Mouse (Mus musculus): ENCODE measurements around the gene Srsf5. TPM values are rescaled to one million over a fixed set of nuclear protein-coding genes. Genes with fewer than 3 reads are reported as not detected.

Srsf5 gene
- polyA plus RNA-seq, 1 experiment: 123 TPM

DNA sequence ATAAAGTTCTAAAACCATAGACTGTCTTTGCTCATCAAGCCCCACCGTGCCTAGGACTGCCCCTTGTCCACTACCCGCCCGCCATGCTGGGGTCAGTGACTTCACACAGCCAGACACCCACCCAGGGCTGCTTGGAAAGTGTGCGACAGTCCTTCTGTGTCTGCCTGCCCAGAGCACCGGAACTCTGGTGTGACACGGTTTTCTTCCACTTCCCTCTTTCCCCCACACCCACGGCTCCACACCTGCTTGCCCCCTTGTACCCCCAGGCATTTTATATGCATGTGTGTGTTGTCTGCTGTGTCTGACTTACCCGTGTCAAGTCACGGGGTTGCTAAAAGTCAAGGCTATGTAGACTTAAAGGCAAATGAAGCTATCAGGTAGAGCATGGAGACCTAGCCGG is 46.5 kb downstream of the Srsf5 start:
- Histone ChIP-seq H3K27me3 (ENCODE audit: control insufficient read depth, insufficient read depth, insufficient read length) (peaks cover 32% of the 10 kb centered on the region), H3ac (ENCODE audit: control insufficient read depth, insufficient read length) (no peak overlapping the region), H3K79me2 (ENCODE audit: control insufficient read depth, insufficient read depth) (no peaks in the 10 kb centered on the region), H3K4me2 (ENCODE audit: low read depth) (no peak overlapping the region), H3K4me3 (no peak overlapping the region), H3K36me3 (ENCODE audit: control insufficient read depth, insufficient read depth) (no peaks in the 10 kb centered on the region)
- TF ChIP-seq TCF3 (IDR thresholded peaks at IDR 0.05; ENCODE audit: insufficient read length, low read depth) (no peak), MYOD1 (IDR thresholded peaks at IDR 0.05; ENCODE audit: control insufficient read depth in 1 of 3, insufficient read length in 2 of 3, low read depth in 2 of 3) (no peak), REST (IDR thresholded peaks at IDR 0.05; ENCODE audit: insufficient read depth, insufficient read length) (no peak), SRF (IDR thresholded peaks at IDR 0.05; ENCODE audit: control insufficient read depth, insufficient read length, low read depth) (no peak), TCF12 (IDR thresholded peaks at IDR 0.05; ENCODE audit: insufficient read depth, poor library complexity, severe bottlenecking) (no peak), MAX (IDR thresholded peaks at IDR 0.05; ENCODE audit: low read depth) (no peak), USF1 (IDR thresholded peaks at IDR 0.05; ENCODE audit: low read depth) (no peak), MYOG (IDR thresholded peaks at IDR 0.05; ENCODE audit: control insufficient read depth in 1 of 3, insufficient read depth in 1 of 3, insufficient read length in 2 of 3, low read depth in 2 of 3) (no peak), POLR2AphosphoS2 (IDR thresholded peaks at IDR 0.05; ENCODE audit: insufficient read length, low read depth) (no peak), E2F4 (IDR thresholded peaks at IDR 0.05; ENCODE audit: insufficient read depth) (no peak), POLR2A (IDR thresholded peaks at IDR 0.05; ENCODE audit: insufficient read length, low read depth) (no peak), CEBPB (IDR thresholded peaks at IDR 0.05; ENCODE audit: insufficient read depth, poor library complexity, severe bottlenecking) (no peak)

DNA sequence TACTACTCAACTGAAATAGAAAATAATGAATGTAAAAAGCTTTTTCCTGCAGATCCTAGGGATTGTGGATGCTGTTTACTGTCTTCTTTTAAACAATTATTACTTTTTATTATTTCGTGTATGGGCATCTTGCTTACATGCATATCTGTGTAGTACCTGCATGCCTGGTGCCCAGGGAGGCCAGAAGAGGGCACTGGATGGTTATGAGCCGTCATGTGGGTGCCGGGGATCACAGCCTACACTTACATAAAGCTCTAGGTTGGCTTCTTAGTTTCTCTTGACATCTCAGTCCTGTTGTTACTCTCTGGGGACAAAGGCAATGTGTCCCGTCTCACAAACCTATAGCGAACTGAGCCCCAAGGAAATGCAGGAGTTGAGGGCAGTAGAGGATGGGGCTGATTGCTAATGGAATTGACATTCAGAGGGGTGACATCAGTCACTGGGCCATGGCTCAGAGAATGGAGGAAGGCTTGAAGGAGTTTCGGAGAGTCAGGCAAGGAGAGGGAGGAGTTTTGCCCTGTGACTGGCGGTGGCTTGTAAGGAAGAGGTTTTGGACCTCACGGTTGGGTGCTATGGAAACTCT is 47.3 kb downstream of the Srsf5 start:
- no peak for TF ChIP-seq MYOD1 (IDR thresholded peaks at IDR 0.05; ENCODE audit: control insufficient read depth in 1 of 3, insufficient read length in 2 of 3, low read depth in 2 of 3)
- TF ChIP-seq POLR2A (IDR thresholded peaks at IDR 0.05; ENCODE audit: insufficient read length, low read depth): no peak
- TF ChIP-seq E2F4 (IDR thresholded peaks at IDR 0.05; ENCODE audit: insufficient read depth): no peak
- TF ChIP-seq CEBPB (IDR thresholded peaks at IDR 0.05; ENCODE audit: insufficient read depth, poor library complexity, severe bottlenecking): no peak
- no peak for TF ChIP-seq POLR2AphosphoS2 (IDR thresholded peaks at IDR 0.05; ENCODE audit: insufficient read length, low read depth)
- TF ChIP-seq REST (IDR thresholded peaks at IDR 0.05; ENCODE audit: insufficient read depth, insufficient read length): no peak
- TF ChIP-seq MAX (IDR thresholded peaks at IDR 0.05; ENCODE audit: low read depth): no peak
- no peak for TF ChIP-seq USF1 (IDR thresholded peaks at IDR 0.05; ENCODE audit: low read depth)
- TF ChIP-seq MYOG (IDR thresholded peaks at IDR 0.05; ENCODE audit: control insufficient read depth in 1 of 3, insufficient read depth in 1 of 3, insufficient read length in 2 of 3, low read depth in 2 of 3): no peak
- no peak for TF ChIP-seq TCF12 (IDR thresholded peaks at IDR 0.05; ENCODE audit: insufficient read depth, poor library complexity, severe bottlenecking)
- H3K4me2 ChIP-seq (ENCODE audit: low read depth): no peak overlapping the region
- H3K27me3 ChIP-seq (ENCODE audit: control insufficient read depth, insufficient read depth, insufficient read length): peaks cover 32% of the 10 kb centered on the region
- H3ac ChIP-seq (ENCODE audit: control insufficient read depth, insufficient read length): no peak overlapping the region
- no peaks in the 10 kb centered on the region for H3K79me2 ChIP-seq (ENCODE audit: control insufficient read depth, insufficient read depth)
- no peaks in the 10 kb centered on the region for H3K36me3 ChIP-seq (ENCODE audit: control insufficient read depth, insufficient read depth)
- H3K4me3 ChIP-seq: no peak overlapping the region

DNA sequence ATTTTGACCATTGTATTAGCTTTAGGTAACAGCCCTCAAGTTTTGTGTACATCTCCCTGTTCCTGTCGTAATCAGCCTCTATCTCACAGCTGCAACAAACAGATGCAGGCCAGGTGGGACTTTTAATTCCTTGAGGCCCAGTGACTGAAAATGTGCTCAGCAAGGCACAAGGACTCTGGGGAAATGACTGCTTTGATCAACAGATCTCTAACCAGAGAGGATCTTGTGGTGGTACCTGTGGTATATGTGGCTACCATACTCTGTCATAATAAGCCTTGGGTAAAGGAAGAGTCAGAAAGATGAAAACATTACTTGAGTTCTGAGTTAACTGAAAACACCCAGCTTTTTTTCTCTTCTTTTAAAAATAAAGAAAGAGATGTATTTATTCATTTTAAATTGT is 48.5 kb downstream of the Srsf5 start:
- Histone ChIP-seq H3K4me3 (no peak overlapping the region), H3K27me3 (ENCODE audit: control insufficient read depth, insufficient read depth, insufficient read length) (peaks cover 38% of the 10 kb centered on the region), H3K79me2 (ENCODE audit: control insufficient read depth, insufficient read depth) (no peaks in the 10 kb centered on the region), H3K36me3 (ENCODE audit: control insufficient read depth, insufficient read depth) (no peaks in the 10 kb centered on the region), H3K4me2 (ENCODE audit: low read depth) (no peak overlapping the region), H3ac (ENCODE audit: control insufficient read depth, insufficient read length) (no peak overlapping the region)
- TF ChIP-seq MAX (IDR thresholded peaks at IDR 0.05; ENCODE audit: low read depth): no peak
- TF ChIP-seq TCF12 (IDR thresholded peaks at IDR 0.05; ENCODE audit: insufficient read depth, poor library complexity, severe bottlenecking): no peak
- no peak for TF ChIP-seq USF1 (IDR thresholded peaks at IDR 0.05; ENCODE audit: low read depth)
- no peak for TF ChIP-seq MYOD1 (IDR thresholded peaks at IDR 0.05; ENCODE audit: control insufficient read depth in 1 of 3, insufficient read length in 2 of 3, low read depth in 2 of 3)
- TF ChIP-seq SRF (IDR thresholded peaks at IDR 0.05; ENCODE audit: control insufficient read depth, insufficient read length, low read depth): no peak

GRCm38 (mm10) chr12:80995326-80995725 is 50.0 kb downstream of the Srsf5 start:
- no peaks in the 10 kb centered on the region for H3K36me3 ChIP-seq (ENCODE audit: control insufficient read depth, insufficient read depth)
- H3K27me3 ChIP-seq (ENCODE audit: control insufficient read depth, insufficient read depth, insufficient read length): peaks cover 37% of the 10 kb centered on the region
- H3K79me2 ChIP-seq (ENCODE audit: control insufficient read depth, insufficient read depth): no peaks in the 10 kb centered on the region
- no peak overlapping the region for H3K4me3 ChIP-seq
- no peak overlapping the region for H3K4me2 ChIP-seq (ENCODE audit: low read depth)
- no peak for TF ChIP-seq MYOD1 (IDR thresholded peaks at IDR 0.05; ENCODE audit: control insufficient read depth in 1 of 3, insufficient read length in 2 of 3, low read depth in 2 of 3)
- no peak for TF ChIP-seq MYOG (IDR thresholded peaks at IDR 0.05; ENCODE audit: control insufficient read depth in 1 of 3, insufficient read depth in 1 of 3, insufficient read length in 2 of 3, low read depth in 2 of 3)
- no peak for TF ChIP-seq POLR2AphosphoS2 (IDR thresholded peaks at IDR 0.05; ENCODE audit: insufficient read length, low read depth)
- no peak for TF ChIP-seq USF1 (IDR thresholded peaks at IDR 0.05; ENCODE audit: low read depth)
- TF ChIP-seq REST (IDR thresholded peaks at IDR 0.05; ENCODE audit: insufficient read depth, insufficient read length): no peak
- no peak for TF ChIP-seq SRF (IDR thresholded peaks at IDR 0.05; ENCODE audit: control insufficient read depth, insufficient read length, low read depth)
- no peak for TF ChIP-seq CEBPB (IDR thresholded peaks at IDR 0.05; ENCODE audit: insufficient read depth, poor library complexity, severe bottlenecking)
- no peak for TF ChIP-seq E2F4 (IDR thresholded peaks at IDR 0.05; ENCODE audit: insufficient read depth)
- no peak for TF ChIP-seq MAX (IDR thresholded peaks at IDR 0.05; ENCODE audit: low read depth)
- no peak for TF ChIP-seq TCF3 (IDR thresholded peaks at IDR 0.05; ENCODE audit: insufficient read length, low read depth)
- no peak for TF ChIP-seq POLR2A (IDR thresholded peaks at IDR 0.05; ENCODE audit: insufficient read length, low read depth)
- no peak for TF ChIP-seq TCF12 (IDR thresholded peaks at IDR 0.05; ENCODE audit: insufficient read depth, poor library complexity, severe bottlenecking)
- no peak overlapping the region for H3ac ChIP-seq (ENCODE audit: control insufficient read depth, insufficient read length)

DNA sequence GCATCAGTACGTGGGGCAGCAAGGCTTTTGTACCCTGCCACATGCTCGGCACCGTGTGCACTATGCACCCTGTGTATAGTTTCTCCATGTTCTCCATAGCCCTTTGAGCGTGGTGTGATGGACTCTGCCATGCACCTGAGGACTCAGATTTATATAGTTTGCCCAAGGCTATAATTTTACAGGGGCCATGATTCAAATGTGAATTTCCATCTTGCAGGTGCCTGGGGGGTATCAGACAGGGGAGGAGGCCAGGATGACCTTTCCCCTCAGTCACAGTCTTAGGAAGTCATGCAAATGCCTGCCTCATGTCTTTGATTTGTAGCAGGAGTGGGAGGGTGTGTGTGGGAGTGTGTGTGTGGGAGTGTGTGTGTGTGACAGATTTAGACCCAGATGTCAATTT is 52.3 kb downstream of the Srsf5 start:
- Histone ChIP-seq H3K4me3 (no peak overlapping the region), H3ac (ENCODE audit: control insufficient read depth, insufficient read length) (no peak overlapping the region), H3K27me3 (ENCODE audit: control insufficient read depth, insufficient read depth, insufficient read length) (peaks cover 21% of the 10 kb centered on the region), H3K36me3 (ENCODE audit: control insufficient read depth, insufficient read depth) (no peaks in the 10 kb centered on the region), H3K79me2 (ENCODE audit: control insufficient read depth, insufficient read depth) (no peaks in the 10 kb centered on the region), H3K4me2 (ENCODE audit: low read depth) (no peak overlapping the region)
- TF ChIP-seq SRF (IDR thresholded peaks at IDR 0.05; ENCODE audit: control insufficient read depth, insufficient read length, low read depth) (no peak), MYOD1 (IDR thresholded peaks at IDR 0.05; ENCODE audit: control insufficient read depth in 1 of 3, insufficient read length in 2 of 3, low read depth in 2 of 3) (no peak)
